Mouse (Mus musculus) megakaryocyte, embryonic 14.5 days (primary cell): ENCODE data around the gene Amh.

Source experiments
- FLI1 ChIP-seq: IDR thresholded peaks from 2 replicates; pipeline ENCODE4 v1.6.1; 2012; ENCODE audit warnings: low read length, inconsistent platforms, mixed read lengths
- GATA1 ChIP-seq: IDR thresholded peaks from 3 replicates; pipeline ENCODE4 v1.6.1; 2012; ENCODE audit warnings: mixed read lengths, low read length, inconsistent platforms, borderline replicate concordance

DNA sequence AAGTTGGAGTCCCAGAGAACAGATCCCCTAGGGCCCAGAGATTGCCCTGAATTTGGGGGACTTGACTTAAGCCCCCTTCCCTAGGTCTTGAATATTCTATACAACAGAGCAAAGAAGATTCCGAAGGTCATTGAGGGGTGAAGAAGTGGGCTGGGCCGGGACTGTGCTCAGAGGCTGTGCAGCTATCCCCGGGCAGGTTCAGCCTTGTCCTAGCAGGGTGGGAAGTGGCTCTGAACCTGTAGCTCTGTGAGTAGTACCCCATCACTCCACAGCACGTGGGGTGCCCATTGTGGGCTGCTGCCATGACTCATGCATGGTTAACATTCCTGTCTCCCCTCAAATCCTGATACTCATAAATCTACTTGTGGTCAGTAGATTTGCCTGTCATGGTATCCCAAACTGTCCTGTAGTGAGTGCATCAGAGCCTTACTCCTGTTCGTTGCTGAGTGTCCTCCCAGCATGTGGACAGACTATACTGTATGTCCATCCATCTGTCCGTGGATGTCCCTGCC is 28.6 kb upstream of the Amh start:
- TF ChIP-seq GATA1, result no peak
- no peak for TF ChIP-seq FLI1
